Mouse (Mus musculus): ENCODE measurements around the gene Olfr686.

DNA sequence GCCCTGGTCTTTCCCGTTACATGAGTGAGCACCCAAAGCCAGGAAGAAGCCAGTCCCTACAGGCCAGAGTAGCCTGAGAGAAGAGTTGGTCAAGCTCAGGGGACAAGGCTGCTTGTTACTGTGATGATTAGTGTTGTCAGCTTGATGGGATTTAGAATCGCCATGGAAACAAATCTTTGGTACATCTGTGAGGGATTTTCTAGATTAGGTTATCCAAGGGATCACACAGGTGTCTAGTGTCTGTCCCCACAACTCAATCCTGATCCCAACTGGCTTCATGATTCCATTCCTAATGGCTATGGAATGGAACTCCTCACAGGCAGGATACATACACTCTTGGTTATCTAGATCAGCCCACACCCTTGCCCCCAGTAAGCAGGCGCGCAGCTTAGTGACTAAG is 11.0 kb upstream of the Olfr686 start:
- no peak for TF ChIP-seq SIN3A (IDR thresholded peaks at IDR 0.05; ENCODE audit: low read length)
- TF ChIP-seq RCOR1 (conservative IDR thresholded peaks at IDR 0.05; ENCODE audit: low read depth, low read length) = no peak
- TF ChIP-seq CHD2 (IDR thresholded peaks at IDR 0.05; ENCODE audit: low read length) = no peak
- TF ChIP-seq CTCF (conservative IDR thresholded peaks at IDR 0.05 in 1 of 2, IDR thresholded peaks at IDR 0.05 in 1 of 2; ENCODE audit: low read depth in 2 of 2, low read length in 2 of 2) = no peak
- TF ChIP-seq SMC3 (IDR thresholded peaks at IDR 0.05; ENCODE audit: low read depth, low read length) = no peak
- no peak for TF ChIP-seq KAT2A (IDR thresholded peaks at IDR 0.05; ENCODE audit: insufficient replicate concordance, low read length)
- no peak for TF ChIP-seq USF1 (IDR thresholded peaks at IDR 0.05; ENCODE audit: low read depth, low read length)
- TF ChIP-seq POLR2A (IDR thresholded peaks at IDR 0.05; ENCODE audit: low read depth, low read length) = no peak
